Mouse (Mus musculus) heart, adult 11 months (tissue): ENCODE results near the gene B4galt2.

Source experiments
- DNase-seq: peaks from one replicate; pipeline ENCODE4 v3.0.0; 2022

The B4galt2 gene

GRCm38 (mm10) chr4:117867000-117867399 is 16.3 kb downstream of the B4galt2 start:
- no peak for DNase-seq

- peak; percentile 97 for DNase-seq
These were observed 17.2 kb downstream of the B4galt2 start for GRCm38 (mm10) chr4:117866083-117866482.

- DNase-seq: no peak
These were observed 20.5 kb downstream of the B4galt2 start for GRCm38 (mm10) chr4:117862823-117863222.

- no peak for DNase-seq
These were observed 22.7 kb downstream of the B4galt2 start for GRCm38 (mm10) chr4:117860570-117860969.

GRCm38 (mm10) chr4:117858794-117859193 is 24.5 kb downstream of the B4galt2 start:
- no peak for DNase-seq

GRCm38 (mm10) chr4:117855146-117855545 is 28.1 kb downstream of the B4galt2 start:
- no peak for DNase-seq

- no peak for DNase-seq
These were observed 31.0 kb downstream of the B4galt2 start for GRCm38 (mm10) chr4:117852152-117852868.

- DNase-seq: peak; percentile 99
These were observed 32.4 kb downstream of the B4galt2 start for GRCm38 (mm10) chr4:117850871-117851270.

- DNase-seq: no peak
These were observed 33.1 kb downstream of the B4galt2 start for GRCm38 (mm10) chr4:117850176-117850575.

GRCm38 (mm10) chr4:117849506-117849905 is 33.8 kb downstream of the B4galt2 start:
- no peak for DNase-seq

- DNase-seq: no peak
These were observed 34.2 kb downstream of the B4galt2 start for GRCm38 (mm10) chr4:117849063-117849462.

GRCm38 (mm10) chr4:117847011-117847410 is 36.3 kb downstream of the B4galt2 start:
- DNase-seq: no peak

GRCm38 (mm10) chr4:117846261-117846660 is 37.0 kb downstream of the B4galt2 start:
- no peak for DNase-seq

- no peak for DNase-seq
These were observed 38.0 kb downstream of the B4galt2 start for GRCm38 (mm10) chr4:117845316-117845715.

- no peak for DNase-seq
These were observed 38.8 kb downstream of the B4galt2 start for GRCm38 (mm10) chr4:117844467-117844866.

- no peak for DNase-seq
These were observed 40.2 kb downstream of the B4galt2 start for GRCm38 (mm10) chr4:117843101-117843500.

- no peak for DNase-seq
These were observed 41.7 kb downstream of the B4galt2 start for GRCm38 (mm10) chr4:117841566-117841965.

GRCm38 (mm10) chr4:117840821-117841220 is 42.5 kb downstream of the B4galt2 start:
- DNase-seq: no peak

- no peak for DNase-seq
These were observed 43.9 kb downstream of the B4galt2 start for GRCm38 (mm10) chr4:117839366-117839765.

- DNase-seq: peak; percentile 88
These were observed 46.0 kb downstream of the B4galt2 start for GRCm38 (mm10) chr4:117837271-117837670.

GRCm38 (mm10) chr4:117836204-117836767 is 47.0 kb downstream of the B4galt2 start:
- DNase-seq: peak; percentile 99

- DNase-seq: no peak
These were observed 47.7 kb downstream of the B4galt2 start for GRCm38 (mm10) chr4:117835531-117836111.

- DNase-seq: peak; percentile 98
These were observed 48.3 kb downstream of the B4galt2 start for GRCm38 (mm10) chr4:117834845-117835530.

GRCm38 (mm10) chr4:117834457-117834844 is 48.8 kb downstream of the B4galt2 start, which contains the start of gene Slc6a9:
Gene Slc6a9 (plus strand): TSS chr4:117834506.
- DNase-seq: no peak
